Mouse (Mus musculus): Measurements from ENCODE around the gene 4930512M02Rik.

DNA sequence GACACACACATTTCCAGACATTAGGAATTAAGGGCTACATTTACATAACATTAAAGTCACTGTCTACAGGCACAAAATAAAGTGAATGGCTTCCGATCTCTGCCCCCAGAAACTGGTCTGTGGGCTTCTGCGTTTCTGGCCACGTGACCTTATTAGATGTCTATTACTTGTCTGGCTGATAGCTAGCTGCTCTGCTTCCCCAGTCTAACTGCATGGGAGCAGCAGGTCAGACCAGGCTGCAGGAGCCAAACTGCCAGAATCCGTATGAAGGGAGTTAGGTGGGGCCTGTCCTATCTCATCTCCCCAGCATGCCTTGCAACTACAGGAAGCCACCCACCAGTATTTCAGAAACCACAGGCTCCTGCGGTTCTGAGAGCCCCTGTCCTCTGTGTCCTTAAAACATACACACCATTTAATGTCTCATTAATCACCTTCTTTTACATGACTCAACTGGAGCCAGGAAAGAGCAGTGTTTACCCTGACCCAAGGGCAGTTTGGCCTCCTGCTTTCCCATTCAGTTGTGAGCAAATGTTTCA is 29.4 kb upstream of the 4930512M02Rik start:
- TF ChIP-seq POLR2A (IDR thresholded peaks at IDR 0.05; ENCODE audit: extremely low read depth, insufficient read depth, low read length): no peak
- TF ChIP-seq CTCF (IDR thresholded peaks at IDR 0.05; ENCODE audit: low read depth, low read length): no peak
